Mouse (Mus musculus): ENCODE measurements around the gene Nfatc3.
A peak's percentile ranks its signal among the peaks of the same experiment; 100 is the strongest.
"Not testable (repeated sequence)": the region's sequence is repeated elsewhere in the genome, so short reads cannot be mapped to it uniquely, and the experiment has no call there.

The Nfatc3 gene

GRCm38 (mm10) chr8:106058731-106059612, at the start of gene Nfatc3:
Gene Nfatc3 (plus strand): TSS chr8:106058840.
- DNase-seq (ENCODE audit: extremely low read depth, insufficient read length, low spot score), result peak; percentile 91

- DNase-seq (ENCODE audit: extremely low read depth, insufficient read length, low spot score), result peak; percentile 91
These were observed 47.6 kb upstream of the Nfatc3 start for GRCm38 (mm10) chr8:106010748-106011642.

DNA sequence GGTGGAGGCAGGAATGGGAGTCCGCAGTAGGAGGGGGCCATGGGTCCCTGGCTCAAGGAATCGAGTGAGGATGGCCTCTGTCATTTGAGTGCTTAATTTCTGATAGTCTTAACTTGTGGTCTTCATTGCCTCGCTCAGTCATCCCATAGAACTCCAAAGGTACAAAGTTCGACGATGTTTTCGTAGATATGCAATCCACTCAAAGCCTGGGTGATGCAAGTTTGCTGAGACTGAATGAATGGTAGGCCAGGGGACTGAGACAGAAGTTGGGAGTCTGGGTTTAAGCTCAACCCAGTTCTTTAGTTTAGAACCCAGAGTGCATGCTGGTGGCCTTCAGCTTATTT, 47.0 kb upstream of the Nfatc3 start, which contains the start of gene Ddx28:
Gene Ddx28 (minus strand): TSS at position 240 of the 344 bp plus-strand sequence.
- no peak for DNase-seq (ENCODE audit: extremely low read depth, insufficient read length, low spot score)

- DNase-seq (ENCODE audit: extremely low read depth, insufficient read length, low spot score), result not testable (repeated sequence)
These were observed 46.4 kb upstream of the Nfatc3 start for GRCm38 (mm10) chr8:106012203-106012602.

- DNase-seq (ENCODE audit: extremely low read depth, insufficient read length, low spot score), result no peak
These were observed 42.4 kb upstream of the Nfatc3 start for GRCm38 (mm10) chr8:106016284-106016683.

- DNase-seq (ENCODE audit: extremely low read depth, insufficient read length, low spot score), result no peak
These were observed 41.5 kb upstream of the Nfatc3 start for GRCm38 (mm10) chr8:106017130-106017529.

GRCm38 (mm10) chr8:106018039-106018438, 40.6 kb upstream of the Nfatc3 start:
- no peak for DNase-seq (ENCODE audit: extremely low read depth, insufficient read length, low spot score)

- DNase-seq (ENCODE audit: extremely low read depth, insufficient read length, low spot score), result no peak
These were observed 36.2 kb upstream of the Nfatc3 start for GRCm38 (mm10) chr8:106022483-106022882.

GRCm38 (mm10) chr8:106038721-106039120, 19.9 kb upstream of the Nfatc3 start:
- no peak for DNase-seq (ENCODE audit: extremely low read depth, insufficient read length, low spot score)

- DNase-seq (ENCODE audit: extremely low read depth, insufficient read length, low spot score), result no peak
These were observed 19.0 kb upstream of the Nfatc3 start for GRCm38 (mm10) chr8:106039605-106040004.

- no peak for DNase-seq (ENCODE audit: extremely low read depth, insufficient read length, low spot score)
These were observed 18.4 kb upstream of the Nfatc3 start for GRCm38 (mm10) chr8:106040218-106040617.

DNA sequence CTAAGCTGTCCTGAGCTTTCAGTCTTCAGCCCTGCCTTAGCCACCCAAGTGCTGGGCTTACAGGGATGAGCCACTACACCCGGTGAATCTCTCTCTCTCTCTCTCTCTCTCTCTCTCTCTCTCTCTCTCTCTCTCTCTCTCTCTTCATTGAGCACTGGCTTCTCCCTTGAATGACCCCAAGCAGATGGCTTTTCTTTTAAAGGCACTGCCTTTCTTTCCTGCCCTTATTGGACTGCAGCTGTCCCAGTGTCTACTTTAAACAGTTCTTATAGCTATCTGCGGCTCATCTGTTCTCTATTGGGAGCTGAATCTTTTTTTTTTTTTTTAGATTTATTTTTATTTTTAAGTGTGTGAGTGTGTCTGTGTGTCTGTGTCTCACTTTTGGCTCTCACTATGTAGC, 15.6 kb upstream of the Nfatc3 start:
- DNase-seq (ENCODE audit: extremely low read depth, insufficient read length, low spot score), result no peak

- DNase-seq (ENCODE audit: extremely low read depth, insufficient read length, low spot score), result no peak
These were observed 14.5 kb upstream of the Nfatc3 start for GRCm38 (mm10) chr8:106044151-106044550.

- no peak for DNase-seq (ENCODE audit: extremely low read depth, insufficient read length, low spot score)
These were observed 11.6 kb upstream of the Nfatc3 start for GRCm38 (mm10) chr8:106046872-106047559.

GRCm38 (mm10) chr8:106047854-106048630, 10.6 kb upstream of the Nfatc3 start:
- DNase-seq (ENCODE audit: extremely low read depth, insufficient read length, low spot score), result no peak

DNA sequence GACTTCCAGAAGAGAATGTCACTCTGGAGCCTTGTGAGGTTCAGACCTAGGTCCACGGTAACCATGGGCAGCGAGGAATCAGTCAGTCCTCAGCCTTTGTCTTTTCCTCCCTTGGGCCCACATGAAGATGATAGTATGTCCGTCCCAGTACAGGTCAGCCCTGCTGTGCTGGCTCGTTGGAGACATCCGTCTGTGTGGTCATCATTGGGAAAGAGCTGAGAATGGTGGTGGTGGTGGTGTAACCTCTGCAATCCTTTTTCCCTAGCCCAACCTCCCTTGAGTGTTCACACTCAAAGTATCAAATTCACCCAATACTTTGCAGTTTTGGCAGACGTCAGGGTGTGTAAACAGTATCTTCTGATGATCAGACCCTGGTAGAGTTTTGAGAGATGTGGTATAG, 8.8 kb upstream of the Nfatc3 start:
- no peak for DNase-seq (ENCODE audit: extremely low read depth, insufficient read length, low spot score)

- DNase-seq (ENCODE audit: extremely low read depth, insufficient read length, low spot score), result no peak
These were observed 7.6 kb upstream of the Nfatc3 start for GRCm38 (mm10) chr8:106051068-106051467.

DNA sequence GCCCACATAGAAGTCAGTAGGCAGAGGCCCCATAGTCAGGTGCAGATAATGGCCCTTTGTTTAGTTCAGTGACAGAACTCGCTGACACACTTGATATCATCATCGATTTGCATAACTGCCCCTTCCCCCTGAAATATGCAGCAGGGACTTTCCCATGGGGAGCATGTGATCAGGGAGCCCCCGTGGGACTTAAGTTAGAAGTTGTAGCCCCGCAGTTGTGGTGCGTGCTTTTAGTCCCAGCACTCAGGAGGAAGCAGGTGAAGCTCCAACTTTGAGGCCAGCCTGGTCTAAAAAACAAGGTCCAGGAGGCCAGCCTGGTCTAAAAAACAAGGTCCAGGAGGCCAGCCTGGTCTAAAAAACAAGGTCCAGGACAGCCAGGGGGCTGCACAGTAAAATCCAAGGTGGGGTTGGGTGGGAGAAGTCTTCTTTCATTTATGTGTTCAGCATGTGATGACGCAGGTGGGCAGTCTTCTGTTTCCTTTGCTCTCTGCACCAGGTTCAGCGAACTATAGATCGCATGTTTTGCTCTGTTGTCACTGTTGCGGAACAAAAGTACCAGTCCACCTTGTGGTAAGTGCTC, 6.0 kb upstream of the Nfatc3 start:
- no peak for DNase-seq (ENCODE audit: extremely low read depth, insufficient read length, low spot score)

- no peak for DNase-seq (ENCODE audit: extremely low read depth, insufficient read length, low spot score)
These were observed 4.3 kb upstream of the Nfatc3 start for GRCm38 (mm10) chr8:106054190-106054811.

Data from 3134 (cell line).